Mouse (Mus musculus) embryonic facial prominence, embryonic 15.5 days (tissue): ENCODE data around the gene Cpeb4. TPM values are rescaled to one million over a fixed set of nuclear protein-coding genes. Genes with fewer than 3 reads are reported as not detected.
"Not testable (repeated sequence)": the region's sequence is repeated elsewhere in the genome, so short reads cannot be mapped to it uniquely, and the experiment has no call there.

Experiments
- ATAC-seq: fragments of 200-750 bp; cut with Nextera tagmentation; 2 replicates; pipeline ENCODE4 v1.8.0; 2017; ENCODE audit warnings: low read depth, moderate TSS enrichment; ENCODE audit not compliant: insufficient number of reproducible peaks, low FRiP score, low TSS enrichment
- H3K27ac ChIP-seq: fragments of 300-500 bp; sonication (generic); replicated peaks from 2 replicates; pipeline ENCODE4 v1.5.1; 2015; ENCODE audit warnings: mild to moderate bottlenecking, inconsistent platforms
- H3K27me3 ChIP-seq: fragments of 300-500 bp; sonication (generic); 2 replicates; pipeline ENCODE4 v1.6.1; 2015; ENCODE audit warnings: inconsistent platforms
- H3K36me3 ChIP-seq: fragments of 300-500 bp; sonication (generic); 2 replicates; pipeline ENCODE4 v1.6.1; 2015; ENCODE audit warnings: mild to moderate bottlenecking, inconsistent platforms
- H3K4me1 ChIP-seq: fragments of 300-500 bp; sonication (generic); 2 replicates; pipeline ENCODE4 v1.6.1; 2015; ENCODE audit warnings: inconsistent platforms
- H3K4me2 ChIP-seq: fragments of 300-500 bp; sonication (generic); replicated peaks from 2 replicates; pipeline ENCODE4 v1.6.1; 2015; ENCODE audit warnings: mild to moderate bottlenecking, inconsistent platforms
- H3K4me3 ChIP-seq: fragments of 300-500 bp; sonication (generic); replicated peaks from 2 replicates; pipeline ENCODE4 v1.5.1; 2015; ENCODE audit warnings: mild to moderate bottlenecking, inconsistent platforms
- H3K9ac ChIP-seq: fragments of 300-500 bp; sonication (generic); 2 replicates; pipeline ENCODE4 v1.6.1; 2015; ENCODE audit warnings: inconsistent platforms
- H3K9me3 ChIP-seq: fragments of 300-500 bp; sonication (generic); replicated peaks from 2 replicates; pipeline ENCODE4 v1.6.1; 2016; ENCODE audit warnings: inconsistent platforms
- WGBS: fragments of 180-500 bp; shearing (Covaris S2); methylation state at CpG from one replicate; pipeline ENCODE4 v1.1.7; 2015; 5-methylcytosine and 5-hydroxymethylcytosine counted together
- polyA plus RNA-seq: library from polyadenylated mRNA; unstranded; fragments of >200 nt; fragmentation: Nextera tagmentation; extraction: Ambion mirVana; gene quantifications from 2 replicates; pipeline ENCODE4 v1.2.1, GENCODE M21; 2015

Gene Cpeb4
- polyA plus RNA-seq, 1 experiment from 2014 or later, result 3.4 TPM

DNA sequence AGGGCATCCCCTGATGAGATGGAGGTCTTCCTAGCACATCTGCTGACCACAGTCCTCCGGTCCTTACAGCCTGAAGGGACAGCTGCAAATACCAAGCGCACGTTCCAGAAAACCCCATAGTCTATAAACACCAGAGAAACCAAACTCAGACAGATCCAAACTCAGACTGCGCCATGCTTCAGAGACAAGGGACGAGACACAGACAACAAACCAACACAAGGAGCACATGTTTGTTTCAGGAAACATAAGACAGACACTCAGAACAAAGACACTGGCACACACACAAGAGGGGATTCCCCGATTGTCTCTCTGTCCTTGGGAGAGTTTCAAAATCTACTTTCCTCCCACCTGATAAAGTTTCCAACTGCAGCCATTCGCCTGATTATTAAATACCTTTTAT lies 109.8 kb downstream of the Cpeb4 start:
- Histone ChIP-seq H3K4me2 (no peak overlapping the region), H3K4me3 (no peak overlapping the region), H3K36me3 (no peaks in the 10 kb centered on the region), H3K27ac (no peak overlapping the region), H3K4me1 (no peaks in the 10 kb centered on the region), H3K27me3 (no peaks in the 10 kb centered on the region), H3K9me3 (no peaks in the 10 kb centered on the region), H3K9ac (no peak overlapping the region)
- no peak for ATAC-seq
- WGBS, result 83% methylated on average over 7 of the region's 7 CpGs

DNA sequence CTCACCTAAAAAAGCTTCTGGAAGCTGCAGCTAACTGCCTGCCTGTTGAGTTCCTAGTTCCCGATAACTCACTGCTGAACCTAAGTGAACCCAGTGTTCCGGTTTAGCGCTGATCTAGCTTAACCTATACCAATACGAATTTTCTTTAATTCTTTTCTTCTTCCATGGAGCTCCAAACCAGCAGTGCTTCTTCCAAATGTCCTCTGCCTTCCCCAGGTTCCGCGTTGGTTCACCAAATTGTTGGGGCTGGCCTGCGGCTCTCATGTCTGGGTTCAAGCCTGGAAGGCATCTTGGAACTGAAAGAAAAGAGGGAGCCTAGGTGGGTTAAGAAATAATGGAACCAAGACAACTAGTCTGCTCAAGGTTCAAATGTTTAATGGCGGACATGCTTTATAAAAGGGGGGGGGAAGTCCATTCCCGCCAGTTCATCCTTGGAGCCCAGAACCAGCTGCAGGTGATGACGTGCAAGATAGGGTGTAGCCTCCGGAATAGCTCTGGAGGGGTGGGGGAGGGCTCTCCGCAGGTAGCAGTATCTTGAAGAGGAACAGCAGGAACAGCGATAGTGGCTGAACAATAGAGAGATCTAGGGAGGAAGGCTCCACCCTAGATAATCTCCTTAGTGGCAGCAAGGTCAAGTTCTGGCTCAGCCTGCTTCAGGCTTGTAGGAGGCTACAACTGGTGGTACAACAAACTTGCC lies 110.4 kb downstream of the Cpeb4 start:
- not testable (repeated sequence) for H3K36me3 ChIP-seq, H3K9ac ChIP-seq, H3K27ac ChIP-seq, ATAC-seq, H3K4me2 ChIP-seq, H3K4me3 ChIP-seq, H3K9me3 ChIP-seq, H3K4me1 ChIP-seq, H3K27me3 ChIP-seq
- 82% methylated on average over 13 of the region's 13 CpGs for WGBS

DNA sequence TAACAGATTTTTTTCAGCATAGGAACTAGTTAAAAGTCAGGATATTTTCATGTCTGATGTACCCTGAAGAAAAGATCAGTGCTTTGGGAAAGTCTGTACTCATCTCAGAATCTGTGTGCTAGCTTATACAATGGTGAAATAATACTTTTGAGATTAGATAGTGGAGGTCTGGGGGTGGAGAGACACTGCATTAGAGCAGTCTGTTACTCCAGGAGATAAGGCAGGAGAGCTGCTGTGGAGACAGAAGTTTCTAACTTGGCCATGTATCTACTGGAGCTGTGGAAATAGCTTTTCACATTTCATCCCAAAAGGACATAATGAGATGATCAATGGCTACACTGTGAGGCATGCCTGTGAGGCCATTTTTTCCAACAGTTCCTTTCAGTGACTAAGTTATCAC lies 111.2 kb downstream of the Cpeb4 start:
- Histone ChIP-seq H3K9me3 (no peaks in the 10 kb centered on the region), H3K4me1 (no peaks in the 10 kb centered on the region), H3K9ac (no peak overlapping the region), H3K4me3 (no peak overlapping the region), H3K36me3 (no peaks in the 10 kb centered on the region), H3K27ac (no peak overlapping the region), H3K4me2 (no peak overlapping the region), H3K27me3 (no peaks in the 10 kb centered on the region)
- ATAC-seq, result no peak

DNA sequence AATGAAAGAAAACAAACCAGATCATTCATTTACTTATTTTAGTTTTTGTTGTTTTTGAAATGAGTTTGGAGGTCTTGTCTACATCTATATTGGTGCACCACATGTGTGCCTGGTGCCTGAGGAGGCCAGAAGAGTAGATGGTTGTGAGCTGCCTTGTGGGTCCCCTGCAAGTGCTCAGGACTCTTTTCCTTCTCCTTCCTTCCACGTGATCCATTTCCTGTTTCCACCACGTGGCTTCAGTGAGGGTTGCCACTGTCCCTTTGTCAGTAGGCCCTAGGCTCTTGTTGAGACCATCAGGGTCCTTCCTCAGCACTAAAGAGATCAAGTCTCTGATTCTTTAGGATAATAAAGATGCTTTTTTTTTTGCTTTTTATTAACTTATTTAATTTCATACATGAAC lies 112.8 kb downstream of the Cpeb4 start:
- whole genome bisulfite sequencing, result 66% methylated on average over 2 of the region's 2 CpGs
- Histone ChIP-seq H3K27ac (no peak overlapping the region), H3K4me1 (no peaks in the 10 kb centered on the region), H3K36me3 (no peaks in the 10 kb centered on the region), H3K9me3 (no peaks in the 10 kb centered on the region), H3K4me3 (no peak overlapping the region), H3K27me3 (no peaks in the 10 kb centered on the region), H3K9ac (no peak overlapping the region), H3K4me2 (no peak overlapping the region)
- no peak for ATAC-seq

Other genes starting within 250 kb of the Cpeb4 start
- gene Bod1, start 200.3 kb upstream of the Cpeb4 start, polyA plus RNA-seq, result 98.5 and 99.0 TPM in 2 replicates
- gene 4930524B15Rik, start 93.4 kb downstream of the Cpeb4 start, polyA plus RNA-seq, result not detected in 2 replicates
- gene Nsg2, start 128.3 kb downstream of the Cpeb4 start, polyA plus RNA-seq, result 4.6 and 7.7 TPM in 2 replicates